Mouse (Mus musculus) liver, embryonic 14.5 days (tissue): Measurements from ENCODE around the gene Ifna1. TPM values are rescaled to one million over a fixed set of nuclear protein-coding genes. Genes with fewer than 3 reads are reported as not detected.
A peak's percentile ranks its signal among the peaks of the same experiment; 100 is the strongest.
"Not testable (repeated sequence)": the region's sequence is repeated elsewhere in the genome, so short reads cannot be mapped to it uniquely, and the experiment has no call there.

Experiments used
- ATAC-seq: fragments of 200-750 bp; cut with Nextera tagmentation; 2 replicates; pipeline ENCODE4 v1.8.0; 2017; ENCODE audit warnings: moderate number of reproducible peaks, mild to moderate bottlenecking, moderate library complexity; ENCODE audit not compliant: insufficient read depth
- DNase-seq, 3 experiments: peaks; one replicate each; pipeline ENCODE4 v3.0.0-alpha.2; 2012 to 2013; ENCODE audit warnings: low read depth in 3 of 3, low spot score in 3 of 3
- H3K27ac ChIP-seq: fragments of 300-500 bp; sonication (generic); 2 replicates; pipeline ENCODE4 v1.5.1; 2014; ENCODE audit warnings: moderate library complexity, mild to moderate bottlenecking, control low read depth, inconsistent platforms
- H3K27me3 ChIP-seq: fragments of 300-500 bp; sonication (generic); 2 replicates; pipeline ENCODE4 v1.6.1; 2014; ENCODE audit warnings: mild to moderate bottlenecking, low read length, moderate library complexity; ENCODE audit not compliant: control insufficient read depth, insufficient read depth
- H3K36me3 ChIP-seq: fragments of 300-500 bp; sonication (generic); replicated peaks from 2 replicates; pipeline ENCODE4 v1.6.1; 2014; ENCODE audit warnings: low read depth; ENCODE audit not compliant: control insufficient read depth, insufficient read depth
- H3K4me1 ChIP-seq, 2 experiments: fragments of 200-500 bp in 1 of 2; fragments of 300-500 bp in 1 of 2; sonication (generic) in 1 of 2; replicated peaks; 2 replicates each; pipeline ENCODE4 v1.6.1; 2012 to 2014; ENCODE audit warnings: antibody characterized with exemption in 1 of 2, inconsistent platforms in 1 of 2, low read length in 1 of 2; ENCODE audit not compliant: control insufficient read depth in 2 of 2, insufficient read depth in 2 of 2
- H3K4me2 ChIP-seq: fragments of 300-500 bp; sonication (generic); 2 replicates; pipeline ENCODE4 v1.6.1; 2014; ENCODE audit warnings: low read depth, mild to moderate bottlenecking, control low read depth, moderate library complexity
- H3K4me3 ChIP-seq, 2 experiments: fragments of 200-500 bp in 1 of 2; fragments of 300-500 bp in 1 of 2; sonication (generic) in 1 of 2; 2 replicates each; pipeline ENCODE4 v1.5.1; 2012 to 2014; ENCODE audit warnings: low read depth in 2 of 2, low read length in 2 of 2, mild to moderate bottlenecking in 2 of 2, control low read depth in 1 of 2, inconsistent platforms in 1 of 2, moderate library complexity in 1 of 2; ENCODE audit not compliant: insufficient read depth in 1 of 2
- H3K9ac ChIP-seq: fragments of 300-500 bp; sonication (generic); replicated peaks from 2 replicates; pipeline ENCODE4 v1.6.1; 2014; ENCODE audit warnings: mild to moderate bottlenecking, control low read depth, moderate library complexity
- H3K9me3 ChIP-seq: fragments of 300-500 bp; sonication (generic); 2 replicates; pipeline ENCODE4 v1.6.1; 2016; ENCODE audit warnings: low read length, mixed read lengths; ENCODE audit not compliant: control insufficient read depth
- CTCF ChIP-seq: IDR thresholded peaks from 2 replicates; pipeline ENCODE4 v1.5.1; 2016; ENCODE audit warnings: antibody characterized with exemption, low read depth, control low read depth
- EP300 ChIP-seq: IDR thresholded peaks from 2 replicates; pipeline ENCODE4 v1.6.1; 2016; ENCODE audit warnings: antibody characterized with exemption, low read depth
- WGBS: fragments of 180-500 bp; shearing (Covaris S2); extraction: QIAGEN DNeasy Blood & Tissue Kit; methylation state at CpG from one replicate; pipeline ENCODE4 v1.1.7; 2014; ENCODE audit not compliant: insufficient replicate concordance; 5-methylcytosine and 5-hydroxymethylcytosine counted together
- polyA plus RNA-seq, 2 experiments: library from polyadenylated mRNA; depleted of rRNA in 1 of 2; stranded (reverse) in 1 of 2; unstranded in 1 of 2; fragments of >200 nt; fragmentation: Nextera tagmentation in 1 of 2; extraction: Ambion mirVana in 1 of 2; gene quantifications; 2 replicates each; pipeline versions ENCODE4 v1.2.1 to v1.2.3; 2012 to 2014

The Ifna1 gene
- polyA plus RNA-seq, 2 experiments, result not detected

GRCm38 (mm10) chr4:88819659-88820058 is 30.2 kb upstream of the Ifna1 start, which contains the start of gene Ifna11:
Gene Ifna11 (plus strand): TSS chr4:88819959.
- ATAC-seq, result no peak
- Histone ChIP-seq H3K36me3 (no peaks in the 10 kb centered on the region), H3K4me2 (no peak within 1 kb of the TSS), H3K9me3 (no peaks in the 10 kb centered on the region), H3K9ac (no peak within 1 kb of the TSS), H3K27me3 (no peaks in the 10 kb centered on the region), H3K4me1 (no peaks in the 10 kb centered on the region), H3K4me3 (no peak within 1 kb of the TSS), H3K27ac (no peak within 1 kb of the TSS)
- 70% methylated on average over 1 of the region's 1 CpGs for WGBS
- no peak for DNase-seq
- TF ChIP-seq CTCF, result no peak
- no peak for TF ChIP-seq EP300

GRCm38 (mm10) chr4:88822995-88823394 is 26.9 kb upstream of the Ifna1 start:
- Histone ChIP-seq H3K9me3 (no peaks in the 10 kb centered on the region), H3K4me3 (no peak overlapping the region), H3K36me3 (no peaks in the 10 kb centered on the region), H3K27me3 (no peaks in the 10 kb centered on the region), H3K4me1 (no peaks in the 10 kb centered on the region), H3K4me2 (no peak overlapping the region), H3K9ac (no peak overlapping the region), H3K27ac (no peak overlapping the region)
- WGBS, result 18% methylated on average over 4 of the region's 4 CpGs
- TF ChIP-seq CTCF (peak; percentile 32; the same call in 1 of the 2 replicates), EP300 (no peak)
- no peak for DNase-seq
- ATAC-seq, result no peak

- not testable (repeated sequence) for H3K4me2 ChIP-seq, H3K4me3 ChIP-seq, H3K4me1 ChIP-seq, ATAC-seq, DNase-seq, H3K9me3 ChIP-seq, H3K9ac ChIP-seq, H3K27ac ChIP-seq, H3K36me3 ChIP-seq, H3K27me3 ChIP-seq
Observed at GRCm38 (mm10) chr4:88827116-88827515, 22.8 kb upstream of the Ifna1 start, which contains the start of gene Ifna6. Gene Ifna6 (plus strand): TSS chr4:88827416.

- no peaks in the 10 kb centered on the region for H3K9me3 ChIP-seq
- ATAC-seq, result no peak
- H3K27me3 ChIP-seq, result no peaks in the 10 kb centered on the region
- no peak overlapping the region for H3K4me2 ChIP-seq
- WGBS, result 12% methylated on average over 4 of the region's 4 CpGs
- TF ChIP-seq CTCF (no peak; the same call in 1 of the 2 replicates), EP300 (no peak)
- no peak overlapping the region for H3K4me3 ChIP-seq
- no peaks in the 10 kb centered on the region for H3K4me1 ChIP-seq
- H3K9ac ChIP-seq, result no peak overlapping the region
- H3K36me3 ChIP-seq, result no peaks in the 10 kb centered on the region
- no peak for DNase-seq
- H3K27ac ChIP-seq, result no peak overlapping the region
Observed at GRCm38 (mm10) chr4:88830523-88830922, 19.4 kb upstream of the Ifna1 start.

GRCm38 (mm10) chr4:88835225-88835624 is 14.7 kb upstream of the Ifna1 start, which contains the start of gene Ifna5:
Gene Ifna5 (plus strand): TSS chr4:88835525.
- not testable (repeated sequence) for H3K9ac ChIP-seq, H3K4me3 ChIP-seq, H3K9me3 ChIP-seq, H3K36me3 ChIP-seq, H3K27me3 ChIP-seq, H3K4me2 ChIP-seq, H3K27ac ChIP-seq, ATAC-seq, H3K4me1 ChIP-seq, DNase-seq
- WGBS, result 50% methylated on average over 1 of the region's 1 CpGs

- Histone ChIP-seq H3K36me3 (no peaks in the 10 kb centered on the region), H3K4me2 (no peak overlapping the region), H3K27me3 (no peaks in the 10 kb centered on the region), H3K9me3 (no peaks in the 10 kb centered on the region), H3K27ac (no peak overlapping the region), H3K4me1 (no peaks in the 10 kb centered on the region), H3K9ac (no peak overlapping the region), H3K4me3 (no peak overlapping the region)
- 27% methylated on average over 3 of the region's 3 CpGs for WGBS
- peak; percentile 41; the same call in 1 of the 2 replicates for TF ChIP-seq CTCF
- no peak for TF ChIP-seq EP300
- ATAC-seq (no peak), DNase-seq (no peak)
Observed at GRCm38 (mm10) chr4:88838828-88839227, 11.1 kb upstream of the Ifna1 start.
